Comparison of ENCODE assay signal across 26 mouse cellular contexts in the genomic region with DNA sequence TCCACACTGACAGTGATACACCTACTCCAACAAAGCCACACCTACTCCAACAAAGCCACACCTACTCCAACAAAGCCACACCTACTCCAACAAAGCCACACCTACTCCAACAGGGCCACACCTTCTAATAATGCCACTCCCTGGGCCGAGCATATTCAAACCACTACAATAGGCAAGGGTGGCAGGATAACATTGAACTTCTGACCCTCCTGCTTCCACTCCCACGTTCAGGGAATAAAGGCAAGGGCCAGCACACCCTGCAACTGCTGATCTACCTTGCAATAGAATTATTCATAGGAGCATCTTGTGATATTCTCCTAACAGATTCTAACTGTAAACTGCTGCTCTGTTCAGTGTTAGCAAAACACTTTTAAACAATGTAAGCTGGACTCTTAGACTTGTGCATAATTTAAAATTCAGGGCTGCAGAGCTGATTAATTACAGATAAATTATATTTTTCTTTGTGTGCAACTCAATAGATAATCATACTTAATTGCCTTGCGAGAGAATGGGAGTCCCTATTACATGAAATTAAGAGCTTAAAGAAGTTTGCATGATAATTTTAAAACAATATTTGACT.
"Had no signal": no experiment of that assay in that cellular context is flagged by ENCODE, and none has a peak within 500 bp of the region (broad histone marks: within the 10 kb centered on the region; RNA-seq: fewer than 3 reads in every experiment).

No protein-coding gene starts in this region.

- DNase-seq: gastrocnemius, postnatal 14 days; gastrocnemius, postnatal 36 days; heart, adult 11 months; heart, adult 2 months; heart, postnatal 14 days; heart, postnatal 36 days; kidney, adult 11 months; kidney, adult 2 months; kidney, adult 9 months; kidney, postnatal 14 days; kidney, postnatal 36 days; left cerebral cortex, postnatal 4 days had no signal

- H3K9me3 ChIP-seq: heart, embryonic 13.5 days; heart, embryonic 15.5 days; hindbrain, embryonic 13.5 days; hindbrain, embryonic 15.5 days; kidney, embryonic 15.5 days; limb, embryonic 13.5 days; limb, embryonic 15.5 days; liver, embryonic 12.5 days had no signal

- H3K9ac ChIP-seq: heart, embryonic 13.5 days; heart, embryonic 15.5 days; hindbrain, embryonic 13.5 days; hindbrain, embryonic 15.5 days; kidney, embryonic 15.5 days; limb, embryonic 13.5 days; limb, embryonic 15.5 days; liver, embryonic 12.5 days; liver, embryonic 14.5 days had no signal

- H3K4me2 ChIP-seq: heart, embryonic 11.5 days; heart, embryonic 13.5 days; heart, embryonic 15.5 days; hindbrain, embryonic 13.5 days; hindbrain, embryonic 15.5 days; kidney, embryonic 15.5 days; limb, embryonic 13.5 days; limb, embryonic 15.5 days; liver, embryonic 12.5 days had no signal

- H3K4me1 ChIP-seq: heart, embryonic 13.5 days; kidney, embryonic 15.5 days; limb, embryonic 15.5 days; liver, embryonic 12.5 days had no signal

- H3K36me3 ChIP-seq: heart, embryonic 13.5 days; heart, embryonic 15.5 days; hindbrain, embryonic 13.5 days; hindbrain, embryonic 15.5 days; kidney, embryonic 15.5 days; limb, embryonic 13.5 days; limb, embryonic 15.5 days; liver, embryonic 12.5 days had no signal

- H3K4me3 ChIP-seq: heart, adult 2 months; heart, embryonic 13.5 days; heart, embryonic 15.5 days; hindbrain, embryonic 13.5 days; hindbrain, embryonic 15.5 days; kidney, embryonic 15.5 days; layer of hippocampus, adult 2 months; limb, embryonic 13.5 days; limb, embryonic 15.5 days; liver, embryonic 12.5 days had no signal

- ATAC-seq: hindbrain, postnatal 0 days; intestine, embryonic 16.5 days; liver, embryonic 12.5 days had no signal

- H3K27me3 ChIP-seq: heart, embryonic 13.5 days; hindbrain, embryonic 13.5 days; hindbrain, embryonic 15.5 days; kidney, embryonic 15.5 days; limb, embryonic 13.5 days; limb, embryonic 15.5 days; liver, embryonic 12.5 days had no signal

- H3K27ac ChIP-seq: heart, adult 2 months; heart, embryonic 13.5 days; heart, embryonic 15.5 days; hindbrain, embryonic 13.5 days; hindbrain, embryonic 15.5 days; hindbrain, postnatal 0 days; kidney, embryonic 15.5 days; kidney, postnatal 0 days; limb, embryonic 13.5 days; limb, embryonic 15.5 days; liver, embryonic 12.5 days; liver, embryonic 14.5 days had no signal
